Mouse (Mus musculus) brown adipose tissue, adult 24 weeks (tissue): Measurements from ENCODE around the gene Fam81a. TPM values are rescaled to one million over a fixed set of nuclear protein-coding genes. Genes with fewer than 3 reads are reported as not detected.

ENCODE experiments used
- H3K27ac ChIP-seq: fragments of 200-500 bp; replicated peaks from 2 replicates; pipeline ENCODE4 v1.5.1; 2012; ENCODE audit warnings: low read depth, mild to moderate bottlenecking, low read length
- H3K4me1 ChIP-seq: fragments of 200-500 bp; 2 replicates; pipeline ENCODE4 v1.6.1; 2012; ENCODE audit warnings: low read length, mixed read lengths; ENCODE audit not compliant: control insufficient read depth, insufficient read depth, insufficient read length
- H3K4me3 ChIP-seq: fragments of 200-500 bp; 2 replicates; pipeline ENCODE4 v1.5.1; 2012; ENCODE audit warnings: low read depth, mild to moderate bottlenecking, low read length, moderate library complexity; ENCODE audit not compliant: insufficient read depth
- polyA plus RNA-seq: library from polyadenylated mRNA; stranded (reverse); fragments of >200 nt; gene quantifications from 2 replicates; pipeline ENCODE4 v1.2.4, GENCODE M21; 2012; ENCODE audit not compliant: missing spikeins, insufficient read depth, insufficient read length

The Fam81a gene
- polyA plus RNA-seq, 1 experiment: not detected

DNA sequence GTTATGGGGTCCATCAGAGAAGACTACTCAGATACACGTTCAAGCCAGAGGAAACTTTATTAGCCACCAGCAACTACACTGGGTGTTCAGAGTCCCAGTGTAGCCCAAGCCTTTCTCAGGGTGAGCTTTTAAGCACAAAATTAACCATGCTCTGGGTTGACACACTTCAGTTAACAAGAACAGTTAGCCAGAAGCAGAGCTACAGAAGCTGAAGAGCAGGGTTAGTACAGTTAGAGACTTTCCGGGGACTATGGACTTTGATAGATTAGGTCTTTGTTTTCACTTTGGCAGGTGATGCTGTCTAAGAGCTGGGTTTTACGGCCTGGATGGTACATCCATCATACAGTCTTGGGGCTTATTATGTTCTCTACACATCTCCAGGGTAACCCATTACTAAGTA is 89.6 kb downstream of the Fam81a start:
- Histone ChIP-seq H3K27ac (no peak overlapping the region), H3K4me1 (no peaks in the 10 kb centered on the region), H3K4me3 (no peak overlapping the region)

DNA sequence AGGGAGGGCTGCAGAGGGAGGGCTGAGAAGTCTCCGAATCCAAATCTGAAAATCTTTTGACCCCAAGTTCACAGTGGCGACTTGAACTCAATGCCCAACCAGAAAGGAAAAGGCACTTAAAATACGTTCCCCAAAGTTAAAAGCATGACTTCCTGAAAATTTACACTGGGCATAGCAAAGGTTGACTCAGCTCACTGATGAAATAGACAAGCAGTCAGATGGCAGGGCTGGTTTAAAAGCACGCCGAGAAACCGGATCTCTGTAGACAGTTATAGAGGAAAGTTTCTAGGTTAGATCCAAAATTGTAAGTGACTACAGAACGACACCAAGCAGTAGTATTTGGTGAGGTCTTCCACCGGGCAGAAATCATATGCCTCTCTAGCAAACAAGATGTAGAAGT is 92.5 kb downstream of the Fam81a start:
- no peaks in the 10 kb centered on the region for H3K4me1 ChIP-seq
- H3K27ac ChIP-seq: no peak overlapping the region
- no peak overlapping the region for H3K4me3 ChIP-seq

GRCm38 (mm10) chr9:70049416-70049783 is 93.0 kb downstream of the Fam81a start:
- H3K27ac ChIP-seq: no peak overlapping the region
- no peaks in the 10 kb centered on the region for H3K4me1 ChIP-seq

GRCm38 (mm10) chr9:70048751-70049415 is 93.5 kb downstream of the Fam81a start:
- H3K27ac ChIP-seq: no peak overlapping the region
- H3K4me1 ChIP-seq: no peaks in the 10 kb centered on the region

More at GRCm38 (mm10) chr9:70049416-70049783, 93.0 kb downstream of the Fam81a start:
- no peak overlapping the region for H3K4me3 ChIP-seq

GRCm38 (mm10) chr9:70048280-70048679 is 94.1 kb downstream of the Fam81a start:
- Histone ChIP-seq H3K4me3 (no peak overlapping the region), H3K4me1 (no peaks in the 10 kb centered on the region), H3K27ac (no peak overlapping the region)

More at GRCm38 (mm10) chr9:70048751-70049415, 93.5 kb downstream of the Fam81a start:
- H3K4me3 ChIP-seq: no peak overlapping the region

GRCm38 (mm10) chr9:70047839-70048238 is 94.5 kb downstream of the Fam81a start:
- Histone ChIP-seq H3K27ac (no peak overlapping the region), H3K4me1 (no peaks in the 10 kb centered on the region), H3K4me3 (no peak overlapping the region)

DNA sequence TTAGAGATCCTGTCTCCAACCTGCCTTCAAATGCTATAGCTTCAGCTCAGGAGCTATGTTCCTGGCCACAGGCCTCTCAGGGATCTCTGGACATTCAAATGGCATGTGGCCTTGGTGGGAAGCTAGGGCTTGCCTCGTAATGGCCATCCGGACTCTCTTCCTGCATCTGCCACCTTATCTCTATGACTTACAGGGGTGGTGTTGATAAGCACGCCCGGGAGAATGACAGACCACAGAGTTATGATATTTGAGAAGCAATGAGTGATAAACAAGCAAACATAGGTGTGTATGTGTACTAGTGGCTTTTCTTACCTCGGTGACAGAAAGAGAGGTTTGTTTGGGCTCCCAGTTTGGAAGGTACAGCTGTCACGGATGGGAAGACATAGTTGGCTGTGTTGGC is 96.1 kb downstream of the Fam81a start:
- no peak overlapping the region for H3K27ac ChIP-seq
- H3K4me1 ChIP-seq: no peaks in the 10 kb centered on the region
- H3K4me3 ChIP-seq: no peak overlapping the region

- no peak overlapping the region for H3K27ac ChIP-seq
- no peak overlapping the region for H3K4me3 ChIP-seq
- H3K4me1 ChIP-seq: no peaks in the 10 kb centered on the region
These were observed 97.5 kb downstream of the Fam81a start for GRCm38 (mm10) chr9:70044865-70045264.

DNA sequence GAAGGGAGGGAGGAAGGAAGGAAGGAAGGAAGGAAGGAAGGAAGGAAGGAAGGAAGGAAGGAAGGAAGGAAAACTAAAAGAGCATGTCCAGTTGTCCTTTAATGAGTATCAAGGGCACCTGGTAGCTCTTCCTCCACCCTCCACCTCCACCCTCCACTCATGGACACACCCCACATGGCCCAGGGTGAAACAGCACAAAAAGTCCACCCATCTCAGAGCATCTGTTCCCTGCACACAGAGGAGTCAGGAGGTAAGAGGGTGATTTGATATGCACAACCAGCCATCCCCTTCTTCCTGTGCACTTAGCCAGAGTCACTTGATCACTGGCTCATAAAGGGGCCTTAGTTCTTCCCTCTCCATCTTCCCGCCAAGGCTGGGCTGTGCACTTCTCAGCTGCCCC is 99.4 kb downstream of the Fam81a start:
- no peak overlapping the region for H3K27ac ChIP-seq
- H3K4me3 ChIP-seq: no peak overlapping the region
- H3K4me1 ChIP-seq: no peaks in the 10 kb centered on the region

DNA sequence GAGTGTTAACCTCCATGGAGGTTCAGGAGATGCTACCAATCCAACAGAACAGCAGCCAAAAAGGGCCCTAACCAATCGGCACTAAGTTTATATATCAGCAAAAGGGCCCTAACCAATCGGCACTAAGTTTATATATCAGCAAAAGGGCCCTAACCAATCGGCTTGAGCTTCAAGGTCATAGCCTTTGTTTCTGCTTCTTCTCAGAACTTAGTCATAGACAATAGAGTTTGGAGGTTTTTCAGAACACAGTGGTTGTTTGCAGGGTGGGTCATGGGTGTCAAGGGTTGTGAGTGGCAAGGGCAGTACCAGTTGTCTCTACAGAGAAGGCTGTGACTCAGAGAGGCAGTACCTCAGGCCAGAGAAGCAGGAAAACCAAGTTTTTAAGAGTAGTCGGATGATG is 100.2 kb downstream of the Fam81a start:
- Histone ChIP-seq H3K27ac (no peak overlapping the region), H3K4me3 (no peak overlapping the region), H3K4me1 (no peaks in the 10 kb centered on the region)

DNA sequence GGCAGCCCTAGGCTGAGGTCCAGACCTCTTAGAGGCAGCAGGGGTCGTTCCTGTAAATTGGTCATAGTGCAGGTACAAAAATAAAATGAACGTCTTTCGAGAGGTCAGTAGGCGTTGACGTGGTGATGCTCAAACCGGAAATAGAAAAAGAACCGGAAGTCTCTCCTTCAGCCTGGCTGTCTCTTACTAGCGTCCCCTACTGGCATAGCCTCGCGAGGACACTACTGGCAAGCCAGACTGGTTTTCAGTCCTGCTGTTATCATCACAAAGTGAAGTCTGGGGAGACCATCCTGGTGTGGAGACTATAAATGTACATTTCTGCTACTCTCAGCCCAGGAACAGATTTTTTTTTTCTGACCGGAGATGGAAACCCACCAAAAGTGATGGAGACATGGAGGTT is 101.8 kb downstream of the Fam81a start:
- H3K4me3 ChIP-seq: no peak overlapping the region
- no peak overlapping the region for H3K27ac ChIP-seq
- H3K4me1 ChIP-seq: no peaks in the 10 kb centered on the region

DNA sequence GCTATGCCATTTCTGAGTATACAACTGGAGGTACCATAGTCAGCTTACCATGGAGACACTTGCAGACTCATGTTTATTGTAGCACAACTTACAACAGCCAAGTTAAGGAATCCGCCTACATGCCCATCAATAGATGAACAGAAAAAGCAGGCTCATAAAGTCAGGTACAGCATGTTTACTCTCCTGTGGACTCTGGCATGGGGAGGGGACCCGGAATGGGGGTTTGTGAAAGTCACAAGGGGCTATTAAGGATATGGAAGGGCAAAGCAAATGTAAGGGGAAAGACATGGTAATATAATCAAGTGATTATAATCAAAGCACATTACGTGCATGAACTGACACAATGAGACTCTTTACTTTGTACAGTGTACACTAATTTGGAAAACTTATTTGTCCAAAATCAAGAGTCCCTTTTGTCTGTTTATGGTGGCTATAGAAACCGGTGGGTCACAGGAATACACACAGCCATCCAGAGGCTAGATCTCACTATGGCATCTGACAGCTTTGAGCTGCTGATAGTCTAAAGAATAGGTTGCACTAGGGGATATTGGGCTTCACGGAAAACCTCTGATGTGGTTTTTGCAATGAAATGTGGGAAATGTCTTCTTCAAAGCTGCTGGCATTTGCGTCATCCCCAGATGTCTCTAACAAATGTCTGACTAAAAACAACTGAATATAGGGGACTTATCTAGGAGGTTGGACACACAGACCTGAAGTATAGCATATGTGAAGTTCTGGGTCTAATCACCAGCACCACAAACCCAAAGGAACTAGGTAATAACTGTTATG is 102.6 kb downstream of the Fam81a start:
- no peak overlapping the region for H3K4me3 ChIP-seq
- H3K27ac ChIP-seq: no peak overlapping the region
- no peaks in the 10 kb centered on the region for H3K4me1 ChIP-seq

Other genes starting within 250 kb of the Fam81a start
- gene Bnip2, start 153.1 kb downstream of the Fam81a start, polyA plus RNA-seq: 61.4 and 68.1 TPM in 2 replicates
- gene Gtf2a2, start 130.0 kb downstream of the Fam81a start, polyA plus RNA-seq: 107 and 119 TPM in 2 replicates
- gene Gcnt3, start 104.5 kb downstream of the Fam81a start, polyA plus RNA-seq: not detected in 2 replicates
- 2.0 and 2.9 TPM in 2 replicates for gene Myo1e, start 64.8 kb upstream of the Fam81a start, polyA plus RNA-seq